Mouse (Mus musculus) hindbrain, embryonic 14.5 days (tissue): ENCODE data around the gene Secisbp2. TPM values are rescaled to one million over a fixed set of nuclear protein-coding genes. Genes with fewer than 3 reads are reported as not detected.

Source experiments
- ATAC-seq: fragments of 200-750 bp; cut with Nextera tagmentation; 2 replicates; pipeline ENCODE4 v1.8.0; 2017; ENCODE audit warnings: moderate number of reproducible peaks, mild to moderate bottlenecking, moderate TSS enrichment, moderate library complexity; ENCODE audit not compliant: low FRiP score
- DNase-seq: peaks from one replicate; pipeline ENCODE4 v3.0.0-alpha.2; 2015; ENCODE audit warnings: low spot score
- H3K27ac ChIP-seq: fragments of 300-500 bp; sonication (generic); 2 replicates; pipeline ENCODE4 v1.5.1; 2014; ENCODE audit warnings: mild to moderate bottlenecking, moderate library complexity
- H3K27me3 ChIP-seq: fragments of 300-500 bp; sonication (generic); 2 replicates; pipeline ENCODE4 v1.6.1; 2014; ENCODE audit warnings: mild to moderate bottlenecking, low read length, mixed read lengths; ENCODE audit not compliant: control insufficient read depth, insufficient read depth
- H3K36me3 ChIP-seq: fragments of 300-500 bp; sonication (generic); replicated peaks from 2 replicates; pipeline ENCODE4 v1.6.1; 2014; ENCODE audit not compliant: control insufficient read depth, insufficient read depth
- H3K4me1 ChIP-seq: fragments of 300-500 bp; sonication (generic); replicated peaks from 2 replicates; pipeline ENCODE4 v1.6.1; 2014; ENCODE audit warnings: antibody characterized with exemption, low read length, mixed read lengths; ENCODE audit not compliant: control insufficient read depth, insufficient read depth
- H3K4me2 ChIP-seq: fragments of 300-500 bp; sonication (generic); replicated peaks from 2 replicates; pipeline ENCODE4 v1.6.1; 2014; ENCODE audit warnings: mild to moderate bottlenecking, moderate library complexity
- H3K4me3 ChIP-seq: fragments of 300-500 bp; sonication (generic); replicated peaks from 2 replicates; pipeline ENCODE4 v1.5.1; 2014; ENCODE audit warnings: mild to moderate bottlenecking, low read length
- H3K9ac ChIP-seq: fragments of 300-500 bp; sonication (generic); 2 replicates; pipeline ENCODE4 v1.6.1; 2014
- H3K9me3 ChIP-seq: fragments of 300-500 bp; sonication (generic); 2 replicates; pipeline ENCODE4 v1.6.1; 2016; ENCODE audit warnings: low read length; ENCODE audit not compliant: control insufficient read depth
- WGBS: fragments of 180-500 bp; shearing (Covaris S2); extraction: QIAGEN DNeasy Blood & Tissue Kit; methylation state at CpG from one replicate; pipeline ENCODE4 v1.1.7; 2014; 5-methylcytosine and 5-hydroxymethylcytosine counted together
- polyA plus RNA-seq: library from polyadenylated mRNA; unstranded; fragments of >200 nt; fragmentation: Nextera tagmentation; extraction: Ambion mirVana; gene quantifications from 2 replicates; pipeline ENCODE4 v1.2.1, GENCODE M21; 2014

The Secisbp2 gene
- polyA plus RNA-seq, 1 experiment from 2014 or later = 27.2 TPM

DNA sequence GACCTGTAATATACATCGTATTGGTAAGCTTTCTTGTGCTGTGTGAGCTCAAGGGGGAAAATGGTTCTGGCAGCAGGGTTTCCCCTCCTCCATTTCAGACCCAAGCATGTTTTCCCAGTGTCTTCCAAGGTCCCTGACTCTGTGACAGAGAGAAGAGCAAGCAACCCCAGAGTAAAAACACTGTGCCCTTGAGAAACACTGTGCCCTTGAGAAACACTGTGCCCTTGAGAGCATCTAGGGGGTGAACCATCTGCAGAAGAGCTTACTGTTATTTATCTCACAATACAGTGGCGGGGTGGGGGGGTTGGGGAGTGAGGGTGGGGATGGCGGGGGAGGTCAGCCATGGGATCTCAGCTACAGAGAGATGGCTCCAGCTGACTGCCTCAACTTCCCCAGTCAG, 67.8 kb downstream of the Secisbp2 start:
- Histone ChIP-seq H3K27me3 (no peaks in the 10 kb centered on the region), H3K36me3 (peaks cover 16% of the 10 kb centered on the region), H3K4me1 (no peaks in the 10 kb centered on the region), H3K4me3 (no peak overlapping the region), H3K9ac (no peak overlapping the region), H3K27ac (no peak overlapping the region), H3K4me2 (no peak overlapping the region), H3K9me3 (no peaks in the 10 kb centered on the region)
- WGBS = 86% methylated on average over 3 of the region's 3 CpGs
- ATAC-seq (no peak), DNase-seq (no peak)

DNA sequence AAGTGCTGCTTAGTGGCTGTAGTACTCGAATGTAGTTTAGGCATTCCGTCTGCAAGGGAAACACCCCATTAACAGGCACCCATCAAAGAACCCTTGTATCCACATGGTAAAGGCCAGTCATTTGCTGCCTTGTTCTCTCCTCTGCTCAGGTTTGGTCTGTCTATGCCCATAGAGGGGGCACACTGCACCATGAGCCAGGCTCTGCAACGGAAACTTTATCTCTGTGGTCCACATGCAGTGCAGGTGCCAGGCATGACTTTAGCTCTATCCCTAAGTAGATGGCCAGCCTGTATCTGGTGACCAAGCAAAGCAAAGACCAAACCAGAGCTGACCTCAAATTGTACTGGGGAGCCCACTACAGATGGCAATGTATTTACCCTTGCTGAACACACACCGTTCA, 69.1 kb downstream of the Secisbp2 start:
- Histone ChIP-seq H3K9me3 (no peaks in the 10 kb centered on the region), H3K27me3 (no peaks in the 10 kb centered on the region), H3K4me2 (no peak overlapping the region), H3K4me1 (no peaks in the 10 kb centered on the region), H3K4me3 (no peak overlapping the region), H3K27ac (no peak overlapping the region), H3K36me3 (peaks cover 13% of the 10 kb centered on the region), H3K9ac (no peak overlapping the region)
- DNase-seq = no peak
- WGBS = 93% methylated on average over 4 of the region's 4 CpGs
- no peak for ATAC-seq

DNA sequence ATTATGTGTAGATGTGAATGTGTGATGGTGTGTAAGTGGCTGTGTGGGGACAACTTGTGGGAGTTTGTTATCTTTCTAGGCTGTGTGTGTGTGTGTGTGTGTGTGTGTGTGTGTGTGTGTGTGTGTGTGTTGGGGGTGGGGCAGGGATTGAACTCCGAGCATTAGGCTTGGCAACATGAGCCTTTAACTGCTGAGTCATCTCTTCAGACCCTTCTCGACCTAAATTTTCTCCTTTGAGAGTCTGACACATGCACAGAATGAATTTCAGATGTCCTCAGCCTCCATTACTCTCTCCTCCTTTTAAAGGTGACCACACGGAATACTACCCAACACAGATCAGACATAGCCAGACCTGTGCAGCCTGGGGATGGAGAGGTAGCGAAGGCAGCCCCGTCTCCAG, 71.6 kb downstream of the Secisbp2 start:
- no peak overlapping the region for H3K4me2 ChIP-seq
- H3K36me3 ChIP-seq = peaks cover 13% of the 10 kb centered on the region

DNA sequence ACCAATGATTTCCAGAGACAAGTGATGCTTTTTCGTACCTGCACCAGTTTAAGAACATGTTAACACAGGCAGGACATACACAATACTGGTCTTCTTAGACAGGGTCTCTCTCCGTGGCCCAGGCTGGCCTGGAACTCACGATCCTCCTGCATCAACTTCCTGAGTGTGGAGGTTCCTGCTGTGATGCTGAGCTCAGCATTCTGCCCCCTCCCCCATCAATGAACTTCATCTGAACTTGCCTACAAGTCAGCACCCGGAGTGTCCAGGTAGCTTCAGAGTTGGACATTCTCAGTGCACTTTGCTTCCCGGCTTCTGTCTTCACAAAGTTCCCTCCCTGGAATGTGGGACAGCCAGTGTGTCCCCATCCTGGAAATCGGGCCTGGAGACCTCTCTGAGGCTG, 73.1 kb downstream of the Secisbp2 start:
- H3K27me3 ChIP-seq = no peaks in the 10 kb centered on the region
- WGBS = 80% methylated on average over 6 of the region's 6 CpGs

More for the DNA sequence above, 71.6 kb downstream of the Secisbp2 start:
- Histone ChIP-seq H3K9ac (no peak overlapping the region), H3K4me1 (peaks cover 8% of the 10 kb centered on the region; the same call in 1 of the 2 replicates), H3K27me3 (no peaks in the 10 kb centered on the region), H3K27ac (no peak overlapping the region), H3K4me3 (no peak overlapping the region), H3K9me3 (no peaks in the 10 kb centered on the region)
- DNase-seq (no peak), ATAC-seq (no peak)
- WGBS = 82% methylated on average over 5 of the region's 5 CpGs

DNA sequence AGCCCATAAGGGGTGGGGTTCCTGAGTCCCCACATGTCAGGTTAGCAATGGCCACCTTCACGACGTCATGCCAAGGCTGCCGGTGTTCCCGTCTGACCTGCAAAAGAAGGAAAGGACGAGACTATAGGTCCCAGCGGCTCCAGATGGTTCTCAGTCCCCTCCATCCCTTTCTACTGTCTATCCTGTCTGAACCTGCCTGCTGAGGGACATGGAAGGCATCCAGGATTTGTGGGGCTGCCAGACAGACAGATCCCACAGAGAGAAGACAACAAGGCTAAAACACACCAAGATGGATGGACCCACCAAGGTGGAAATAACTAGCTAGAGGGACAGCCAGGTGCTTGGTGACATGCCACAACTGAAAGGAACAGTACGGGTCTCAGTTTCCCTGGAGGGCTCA, 73.9 kb downstream of the Secisbp2 start:
- peaks cover 8% of the 10 kb centered on the region; the same call in 1 of the 2 replicates for H3K36me3 ChIP-seq
- H3K4me1 ChIP-seq = peaks cover 13% of the 10 kb centered on the region; the same call in 1 of the 2 replicates
- no peaks in the 10 kb centered on the region for H3K9me3 ChIP-seq
- no peaks in the 10 kb centered on the region for H3K27me3 ChIP-seq
- H3K4me3 ChIP-seq = no peak overlapping the region
- 86% methylated on average over 7 of the region's 7 CpGs for WGBS
- ATAC-seq = no peak
- no peak overlapping the region for H3K4me2 ChIP-seq
- no peak overlapping the region for H3K9ac ChIP-seq
- no peak overlapping the region for H3K27ac ChIP-seq
- no peak for DNase-seq

More for the DNA sequence above, 73.1 kb downstream of the Secisbp2 start:
- H3K4me1 ChIP-seq = peaks cover 8% of the 10 kb centered on the region; the same call in 1 of the 2 replicates
- no peaks in the 10 kb centered on the region for H3K9me3 ChIP-seq
- DNase-seq = no peak
- H3K9ac ChIP-seq = no peak overlapping the region
- H3K4me2 ChIP-seq = no peak overlapping the region
- H3K36me3 ChIP-seq = peaks cover 13% of the 10 kb centered on the region
- H3K4me3 ChIP-seq = no peak overlapping the region
- H3K27ac ChIP-seq = no peak overlapping the region
- no peak for ATAC-seq

DNA sequence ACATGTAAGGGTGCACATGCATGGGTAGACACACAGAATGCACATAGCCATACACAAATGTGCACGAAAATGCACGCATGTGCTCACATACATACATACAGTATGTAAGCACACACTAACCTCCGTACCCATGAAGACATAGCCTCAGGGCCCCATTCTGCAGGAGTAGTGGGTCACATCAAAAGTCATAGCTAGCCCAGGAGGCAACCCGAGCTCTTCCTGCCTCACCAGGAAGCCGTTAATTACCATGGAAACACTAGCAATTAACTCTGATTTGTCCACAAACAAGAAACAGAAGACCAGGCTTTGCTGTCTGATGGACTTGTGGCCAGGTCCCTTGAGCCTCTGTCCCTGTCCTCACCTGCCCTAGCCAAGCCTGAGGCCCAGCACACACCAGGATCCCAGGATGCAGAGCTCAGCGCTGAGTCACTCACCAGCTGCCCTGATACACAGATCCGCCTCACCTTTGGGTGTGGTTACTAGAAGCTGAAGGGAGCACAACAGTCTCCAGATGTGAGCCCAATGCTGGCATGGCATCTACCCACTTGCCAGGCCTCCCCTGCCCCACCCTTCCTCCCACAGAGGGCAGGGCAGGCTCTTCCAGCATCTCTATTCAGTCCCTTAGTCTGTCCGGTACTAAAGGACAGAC, 74.6 kb downstream of the Secisbp2 start:
- no peaks in the 10 kb centered on the region for H3K9me3 ChIP-seq
- 75% methylated on average over 8 of the region's 8 CpGs for WGBS
- H3K4me3 ChIP-seq = no peak overlapping the region
- peaks cover 14% of the 10 kb centered on the region; the same call in 1 of the 2 replicates for H3K4me1 ChIP-seq
- no peak for ATAC-seq
- no peak for DNase-seq
- peaks cover 4% of the 10 kb centered on the region; the same call in 1 of the 2 replicates for H3K36me3 ChIP-seq
- H3K27me3 ChIP-seq = no peaks in the 10 kb centered on the region
- no peak overlapping the region for H3K27ac ChIP-seq
- H3K4me2 ChIP-seq = no peak overlapping the region
- no peak overlapping the region for H3K9ac ChIP-seq

DNA sequence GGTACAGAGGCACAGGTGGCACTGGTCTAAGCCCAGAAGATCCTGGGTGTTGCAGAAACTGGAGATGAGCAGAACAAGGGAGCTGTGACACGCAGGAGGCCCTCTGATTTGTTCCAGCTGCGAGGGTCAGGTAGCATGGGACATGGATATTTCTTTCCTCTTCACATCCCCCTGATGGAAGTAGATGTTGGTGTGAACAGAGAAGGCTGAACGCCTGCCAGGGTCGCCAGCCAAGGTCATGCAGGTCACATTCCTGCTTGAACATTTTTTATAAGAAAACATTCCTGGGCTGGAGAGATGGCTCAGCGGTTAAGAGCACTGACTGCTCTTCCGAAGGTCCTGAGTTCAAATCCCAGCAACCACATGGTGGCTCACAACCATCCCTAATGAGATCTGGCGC, 75.9 kb downstream of the Secisbp2 start:
- no peaks in the 10 kb centered on the region for H3K27me3 ChIP-seq
- H3K4me1 ChIP-seq = peaks cover 20% of the 10 kb centered on the region
- no peak overlapping the region for H3K4me3 ChIP-seq
- DNase-seq = no peak
- H3K4me2 ChIP-seq = no peak overlapping the region
- H3K27ac ChIP-seq = no peak overlapping the region
- H3K36me3 ChIP-seq = no peaks in the 10 kb centered on the region
- H3K9me3 ChIP-seq = no peaks in the 10 kb centered on the region
- no peak overlapping the region for H3K9ac ChIP-seq
- 81% methylated on average over 6 of the region's 7 CpGs for WGBS
- ATAC-seq = no peak

DNA sequence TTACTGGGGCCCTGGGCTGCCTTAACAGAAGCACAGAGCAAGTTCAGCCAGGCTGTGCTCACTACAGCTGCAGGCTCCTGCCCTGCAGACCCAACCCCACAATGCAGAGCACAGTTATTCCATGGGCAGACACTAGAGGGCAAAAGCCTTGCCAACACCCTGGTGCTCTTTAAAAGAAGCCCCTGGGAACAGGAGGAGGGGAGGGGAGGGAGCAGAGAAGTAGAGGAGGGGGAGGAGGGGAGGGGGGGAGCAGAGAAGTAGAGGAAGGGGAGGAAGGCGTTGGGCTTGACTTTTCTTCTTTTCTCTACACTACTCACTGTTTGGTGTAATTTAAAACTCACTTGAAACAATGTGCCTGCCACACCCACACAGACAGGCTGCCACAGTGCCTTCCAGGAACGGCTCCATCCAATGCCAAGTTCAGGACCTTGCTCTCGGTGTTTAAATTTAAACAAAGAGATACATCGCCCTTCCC, 78.4 kb downstream of the Secisbp2 start:
- peak; percentile 47 for DNase-seq

DNA sequence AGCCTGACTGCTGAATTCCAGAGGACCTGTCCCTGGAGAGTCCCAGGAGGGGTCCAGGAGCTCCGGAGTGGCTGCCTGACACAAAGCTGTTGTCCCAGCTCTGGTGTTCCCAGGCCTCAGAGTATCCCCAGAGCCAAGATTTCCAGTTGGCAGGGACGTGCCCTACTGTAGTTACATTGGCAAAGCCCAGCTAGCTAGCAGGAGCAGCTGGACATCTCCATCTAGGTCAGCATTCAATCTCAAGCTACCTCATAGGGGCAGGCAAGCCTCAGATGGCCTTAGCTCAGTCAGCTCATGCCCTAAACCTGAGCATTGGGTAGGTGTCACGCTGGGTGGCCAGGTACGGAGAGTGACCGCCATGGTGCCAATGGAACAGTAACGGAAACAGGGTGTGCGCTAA, 80.0 kb downstream of the Secisbp2 start:
- DNase-seq (no peak), ATAC-seq (no peak)
- H3K9ac ChIP-seq = no peak overlapping the region
- H3K27ac ChIP-seq = no peak overlapping the region
- peaks cover 17% of the 10 kb centered on the region for H3K4me1 ChIP-seq
- no peaks in the 10 kb centered on the region for H3K36me3 ChIP-seq
- H3K9me3 ChIP-seq = no peaks in the 10 kb centered on the region
- no peak overlapping the region for H3K4me3 ChIP-seq
- H3K4me2 ChIP-seq = no peak overlapping the region
- H3K27me3 ChIP-seq = no peaks in the 10 kb centered on the region
- 94% methylated on average over 7 of the region's 7 CpGs for WGBS

More for the DNA sequence above, 78.4 kb downstream of the Secisbp2 start:
- ATAC-seq = no peak
- Histone ChIP-seq H3K9me3 (no peaks in the 10 kb centered on the region), H3K4me3 (no peak overlapping the region), H3K4me2 (no peak overlapping the region), H3K27me3 (no peaks in the 10 kb centered on the region), H3K27ac (no peak overlapping the region), H3K9ac (no peak overlapping the region), H3K4me1 (peaks cover 25% of the 10 kb centered on the region), H3K36me3 (no peaks in the 10 kb centered on the region)
- WGBS = 7% methylated on average over 4 of the region's 4 CpGs
